Comparison of ENCODE assay signal across 8 mouse cellular contexts in genomic region chr7:100930619-100931315, GRCm38 (mm10). TPM values are rescaled to one million over a fixed set of nuclear protein-coding genes. Genes with fewer than 3 reads are reported as not detected.
DNase-seq lines count a peak whose midpoint lies in the region; ATAC-seq and TF ChIP-seq lines count a peak whose summit lies in the region.

No protein-coding gene starts in this region.

- H3K27ac ChIP-seq in intestine, postnatal 0 days (ENCODE audit: low read depth, low read length): peak overlapping the region; percentile 85
- peak overlapping the region; percentile 55 for H3K27ac ChIP-seq in small intestine, adult 2 months (ENCODE audit: insufficient read depth, low read depth, low read length)

- peak; percentile 61 for DNase-seq in adipocyte (ENCODE audit: low spot score)
- DNase-seq in forelimb bud, embryonic 11.5 days (ENCODE audit: low read depth, low spot score): peak; percentile 69
- DNase-seq in lung, adult 2 months: peak; percentile 76
- no peak for DNase-seq in cerebellum, postnatal 36 days
- DNase-seq in cerebellum, adult 9-10 months: no peak

- no peak for TF ChIP-seq CTCF in C2C12 (IDR thresholded peaks at IDR 0.05; ENCODE audit: control insufficient read depth, insufficient read depth, insufficient read length)
- TF ChIP-seq CTCF in intestine, postnatal 0 days (IDR thresholded peaks at IDR 0.05; ENCODE audit: low read depth): no peak
- TF ChIP-seq CTCF in lung, adult 2 months (IDR thresholded peaks at IDR 0.05; ENCODE audit: insufficient read depth, low read length): no peak
- TF ChIP-seq CTCF in small intestine, adult 2 months (IDR thresholded peaks at IDR 0.05; ENCODE audit: extremely low read depth, insufficient read length, insufficient replicate concordance, low read depth, low read length): no peak

- H3ac ChIP-seq in C2C12 (ENCODE audit: control insufficient read depth, insufficient read length, low read depth): peak overlapping the region; percentile 85

- H3K4me1 ChIP-seq in intestine, postnatal 0 days (replicated peaks; ENCODE audit: control insufficient read depth, insufficient read depth, low read length): peaks cover 2% of the 10 kb centered on the region; the same call in 1 of the 2 replicates
- 0 out of 2 replicates have a peak, but pooled peaks cover 11% of the 10 kb centered on the region for H3K4me1 ChIP-seq in lung, adult 2 months (ENCODE audit: control insufficient read depth, insufficient read depth, low read length)
- H3K4me1 ChIP-seq in small intestine, adult 2 months (ENCODE audit: control insufficient read depth, insufficient read depth, insufficient read length, low read length): peaks cover 3% of the 10 kb centered on the region

- peak overlapping the region; percentile 75 for H3K9ac ChIP-seq in intestine, postnatal 0 days (ENCODE audit: low read depth, low read length)

- WGBS in intestine, postnatal 0 days: 10% methylated on average over 53 of the region's 53 CpGs
- 9% methylated on average over 53 of the region's 53 CpGs for WGBS in lung, adult 2 months
- WGBS in small intestine, adult 2 months: 20% methylated on average over 53 of the region's 53 CpGs

- H3K4me3 ChIP-seq in C2C12 (ENCODE audit: insufficient read depth, poor library complexity, severe bottlenecking): peak overlapping the region; percentile 76
- H3K4me3 ChIP-seq in intestine, postnatal 0 days (ENCODE audit: low read depth, low read length): peak overlapping the region; percentile 58
- H3K4me3 ChIP-seq in lung, adult 2 months (replicated peaks; ENCODE audit: extremely low read depth, low read depth, low read length): peak overlapping the region; percentile 69
- H3K4me3 ChIP-seq in small intestine, adult 2 months (ENCODE audit: low read depth, low read length): peak overlapping the region; percentile 65

- no peaks in the 10 kb centered on the region for H3K9me3 ChIP-seq in intestine, postnatal 0 days (ENCODE audit: control insufficient read depth)

- ATAC-seq in intestine, postnatal 0 days: no peak

- no peaks in the 10 kb centered on the region for H3K36me3 ChIP-seq in C2C12 (ENCODE audit: control insufficient read depth, insufficient read depth)
- no peaks in the 10 kb centered on the region; the same call in 1 of the 2 replicates for H3K36me3 ChIP-seq in intestine, postnatal 0 days (ENCODE audit: control insufficient read depth, insufficient read depth)
- no peaks in the 10 kb centered on the region for H3K36me3 ChIP-seq in small intestine, adult 2 months (ENCODE audit: control insufficient read depth, insufficient read depth, low read length)

- no peak for TF ChIP-seq POLR2A in lung, adult 2 months (IDR thresholded peaks at IDR 0.05; ENCODE audit: borderline replicate concordance, extremely low read depth, low read depth, low read length)
- TF ChIP-seq POLR2A in small intestine, adult 2 months (IDR thresholded peaks at IDR 0.05; ENCODE audit: low read depth, low read length): peak; percentile 39; the same call in 1 of the 2 replicates

- H3K79me3 ChIP-seq in C2C12 (ENCODE audit: low read depth): peaks cover 49% of the 10 kb centered on the region

- H3K4me2 ChIP-seq in intestine, postnatal 0 days (replicated peaks; ENCODE audit: low read depth): peak overlapping the region; percentile 90

- H3K27me3 ChIP-seq in C2C12 (ENCODE audit: control insufficient read depth, insufficient read depth, insufficient read length): no peaks in the 10 kb centered on the region
- peaks cover 21% of the 10 kb centered on the region for H3K27me3 ChIP-seq in intestine, postnatal 0 days (replicated peaks; ENCODE audit: control insufficient read depth, insufficient read depth, low read length)
- H3K27me3 ChIP-seq in small intestine, adult 2 months (ENCODE audit: control insufficient read depth, insufficient read depth, low read length): peaks cover 19% of the 10 kb centered on the region

- peaks cover 61% of the 10 kb centered on the region for H3K79me2 ChIP-seq in C2C12 (ENCODE audit: control insufficient read depth, insufficient read depth)

TF ChIP-seq in C2C12, 6 proteins besides CTCF, POLR2A, EP300 and RAD21:
- no peak for TF ChIP-seq MYOD1 (IDR thresholded peaks at IDR 0.05; ENCODE audit: control insufficient read depth, insufficient read length, low read depth)
- no peak for TF ChIP-seq CEBPB (IDR thresholded peaks at IDR 0.05; ENCODE audit: low read depth)
- no peak for TF ChIP-seq USF1 (IDR thresholded peaks at IDR 0.05; ENCODE audit: low read depth)
- TF ChIP-seq FOSL1 (IDR thresholded peaks at IDR 0.05; ENCODE audit: insufficient read depth, low read length, poor library complexity, severe bottlenecking): no peak
- no peak for TF ChIP-seq MYOG (IDR thresholded peaks at IDR 0.05; ENCODE audit: control insufficient read depth, extremely low read depth, insufficient read length)
- TF ChIP-seq MAX (IDR thresholded peaks at IDR 0.05): peak; percentile 27

RNA-seq across cellular contexts. Expression of gene Arhgef17, which starts 1.1 kb away (rescaled TPM):
- 35.4 TPM for polyA plus RNA-seq in C2C12 (2012; fragmentation: generic; extraction: Trizol)
- polyA plus RNA-seq in intestine, postnatal 0 days (2015; fragmentation: Nextera tagmentation; extraction: Ambion mirVana): 2.0 and 2.5 TPM in 2 replicates
- 56.6 and 59.0 TPM in 2 replicates for polyA plus RNA-seq in lung, adult 2 months (2012; rRNA removed)
- 6.8 and 8.0 TPM in 2 replicates for polyA plus RNA-seq in small intestine, adult 2 months (2012; rRNA removed)

RNA-seq across cellular contexts. Expression of gene P2ry6, which starts 43.7 kb away (rescaled TPM):
- polyA plus RNA-seq in C2C12 (2012; fragmentation: generic; extraction: Trizol): 0.04 TPM
- 5.7 and 7.0 TPM in 2 replicates for polyA plus RNA-seq in intestine, postnatal 0 days (2015; fragmentation: Nextera tagmentation; extraction: Ambion mirVana)
- 59.1 and 61.6 TPM in 2 replicates for polyA plus RNA-seq in lung, adult 2 months (2012; rRNA removed)
- 19.4 and 27.8 TPM in 2 replicates for polyA plus RNA-seq in small intestine, adult 2 months (2012; rRNA removed)

Comparison
In these comparisons a context has a peak if more than half of its experiments do, and no peak if none do; other contexts are left out.
1. DNase-seq: peak in adipocyte (single experiment), forelimb bud, embryonic 11.5 days (single experiment) and lung, adult 2 months (single experiment); none in cerebellum, postnatal 36 days (0 of 2) and cerebellum, adult 9-10 months (single experiment).
2. Peak in every context shown above with its lines, with median percentiles within 50 percentile points of each other: H3K4me3 ChIP-seq.